Mouse (Mus musculus) forebrain, embryonic 14.5 days (tissue): Measurements from ENCODE around the gene Dusp27. TPM values are rescaled to one million over a fixed set of nuclear protein-coding genes. Genes with fewer than 3 reads are reported as not detected.

Experiments used
- polyA plus RNA-seq: library from polyadenylated mRNA; unstranded; fragments of >200 nt; fragmentation: Nextera tagmentation; extraction: Ambion mirVana; gene quantifications from 2 replicates; pipeline ENCODE4 v1.2.1, GENCODE M21; 2014

Gene Dusp27
- polyA plus RNA-seq, 1 experiment from 2014 or later: 0.70 TPM

Other genes with a start within 250 kb of the Dusp27 start
- 14.8 and 22.8 TPM in 2 replicates for gene Pou2f1, start 125.2 kb downstream of the Dusp27 start, polyA plus RNA-seq
- gene Gpa33, start 2.3 kb upstream of the Dusp27 start, polyA plus RNA-seq: not detected in 2 replicates
- not detected in 2 replicates for gene Mael, start 110.8 kb upstream of the Dusp27 start, polyA plus RNA-seq
- 2.6 TPM in 2 replicates for gene Ildr2, start 126.2 kb upstream of the Dusp27 start, polyA plus RNA-seq